Mouse (Mus musculus) lung, embryonic 14.5 days (tissue): Measurements from ENCODE around the gene Cdc42ep2. TPM values are rescaled to one million over a fixed set of nuclear protein-coding genes. Genes with fewer than 3 reads are reported as not detected.

Experiments used
- ATAC-seq: fragments of 200-750 bp; cut with Nextera tagmentation; 2 replicates; pipeline ENCODE4 v1.8.0; 2017; ENCODE audit warnings: mild to moderate bottlenecking, moderate TSS enrichment, moderate library complexity; ENCODE audit not compliant: insufficient read depth
- DNase-seq: peaks from one replicate; pipeline ENCODE4 v3.0.0-alpha.2; 2015
- H3K27ac ChIP-seq: fragments of 300-500 bp; sonication (generic); 2 replicates; pipeline ENCODE4 v1.5.1; 2014; ENCODE audit warnings: low read depth, mild to moderate bottlenecking, moderate library complexity
- H3K27me3 ChIP-seq: fragments of 300-500 bp; sonication (generic); 2 replicates; pipeline ENCODE4 v1.6.1; 2014; ENCODE audit warnings: low read length, control low read depth; ENCODE audit not compliant: insufficient read depth
- H3K36me3 ChIP-seq: fragments of 300-500 bp; sonication (generic); 2 replicates; pipeline ENCODE4 v1.6.1; 2014; ENCODE audit warnings: control low read depth; ENCODE audit not compliant: insufficient read depth
- H3K4me1 ChIP-seq: fragments of 300-500 bp; sonication (generic); 2 replicates; pipeline ENCODE4 v1.6.1; 2014; ENCODE audit warnings: antibody characterized with exemption, control low read depth; ENCODE audit not compliant: insufficient read depth
- H3K4me2 ChIP-seq: fragments of 300-500 bp; sonication (generic); 2 replicates; pipeline ENCODE4 v1.6.1; 2014; ENCODE audit warnings: mild to moderate bottlenecking
- H3K4me3 ChIP-seq: fragments of 300-500 bp; sonication (generic); 2 replicates; pipeline ENCODE4 v1.5.1; 2014; ENCODE audit warnings: low read depth, low read length
- H3K9ac ChIP-seq: fragments of 300-500 bp; sonication (generic); 2 replicates; pipeline ENCODE4 v1.6.1; 2014
- H3K9me3 ChIP-seq: fragments of 300-500 bp; sonication (generic); 2 replicates; pipeline ENCODE4 v1.6.1; 2016; ENCODE audit warnings: low read depth, low read length, control low read depth
- CTCF ChIP-seq: IDR thresholded peaks from 2 replicates; pipeline ENCODE4 v1.5.1; 2016; ENCODE audit warnings: antibody characterized with exemption, low read depth
- WGBS: fragments of 180-500 bp; shearing (Covaris S2); extraction: QIAGEN DNeasy Blood & Tissue Kit; methylation state at CpG from one replicate; pipeline ENCODE4 v1.1.7; 2014; 5-methylcytosine and 5-hydroxymethylcytosine counted together
- polyA plus RNA-seq: library from polyadenylated mRNA; unstranded; fragments of >200 nt; fragmentation: Nextera tagmentation; extraction: Ambion mirVana; gene quantifications from 2 replicates; pipeline ENCODE4 v1.2.1, GENCODE M21; 2014

Gene Cdc42ep2
- polyA plus RNA-seq, 1 experiment from 2014 or later: 9.9 TPM

DNA sequence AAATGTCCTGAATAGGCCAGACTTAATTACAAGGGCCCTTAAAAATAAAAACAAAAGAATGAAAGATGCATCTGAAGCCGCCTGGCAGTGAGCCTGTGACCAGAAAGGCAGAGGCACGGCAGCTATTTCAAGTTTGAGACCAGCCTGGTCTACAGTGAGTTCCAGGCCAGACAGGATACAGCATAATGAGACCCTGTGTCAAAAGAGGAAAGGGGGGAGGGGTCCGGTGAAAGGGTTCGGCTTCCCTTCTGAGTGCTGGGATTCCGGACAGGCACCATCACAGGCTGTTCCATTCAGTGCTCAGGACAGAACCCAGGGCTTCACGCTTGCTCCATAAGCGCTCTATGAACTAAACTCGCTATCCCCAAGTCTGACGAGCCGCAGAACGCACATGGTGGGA, 2.4 kb upstream of the Cdc42ep2 start:
- H3K4me3 ChIP-seq: no peak overlapping the region
- H3K9me3 ChIP-seq: no peaks in the 10 kb centered on the region
- no peaks in the 10 kb centered on the region for H3K27me3 ChIP-seq
- no peak for TF ChIP-seq CTCF
- H3K4me2 ChIP-seq: no peak overlapping the region
- H3K27ac ChIP-seq: no peak overlapping the region
- H3K36me3 ChIP-seq: no peaks in the 10 kb centered on the region
- H3K4me1 ChIP-seq: peaks cover 35% of the 10 kb centered on the region
- WGBS: 77% methylated on average over 11 of the region's 11 CpGs
- H3K9ac ChIP-seq: no peak overlapping the region
- DNase-seq (peak; percentile 36), ATAC-seq (no peak)

DNA sequence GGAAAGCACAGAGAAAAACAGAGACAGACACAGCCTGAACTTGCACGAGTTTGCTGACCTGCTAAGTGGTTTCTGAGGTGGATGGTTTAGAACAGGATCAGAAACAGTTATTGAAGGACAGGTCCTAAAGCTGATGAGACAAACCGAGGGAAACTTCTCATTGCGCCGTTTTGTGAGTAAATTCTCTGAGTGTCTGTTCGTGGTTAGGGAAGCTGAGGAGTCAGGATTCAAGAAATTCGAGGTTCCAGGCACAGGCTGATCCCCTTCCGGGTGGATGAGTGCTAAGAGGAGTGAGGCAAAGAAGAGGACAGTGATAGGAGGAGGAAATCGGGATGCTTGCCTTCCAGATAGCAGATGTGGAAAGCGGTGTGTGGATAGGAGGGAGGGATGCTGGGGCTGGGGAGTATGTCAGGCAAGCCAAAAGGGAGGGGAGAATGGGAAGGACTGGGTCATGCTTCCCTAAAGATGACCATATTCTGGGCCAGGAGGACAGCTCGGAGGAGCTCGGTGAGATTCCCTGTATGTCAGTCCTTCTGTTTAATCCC, 767 bp upstream of the Cdc42ep2 start:
- peak overlapping the region; percentile 93; the same call in 1 of the 2 replicates for H3K27ac ChIP-seq
- no peak for TF ChIP-seq CTCF
- H3K27me3 ChIP-seq: no peaks in the 10 kb centered on the region
- no peaks in the 10 kb centered on the region for H3K36me3 ChIP-seq
- peak overlapping the region; percentile 1; the same call in 1 of the 2 replicates for H3K9ac ChIP-seq
- H3K9me3 ChIP-seq: no peaks in the 10 kb centered on the region
- H3K4me2 ChIP-seq: peak overlapping the region; percentile 96
- DNase-seq (no peak), ATAC-seq (no peak)
- H3K4me3 ChIP-seq: peak overlapping the region; percentile 64
- peaks cover 37% of the 10 kb centered on the region for H3K4me1 ChIP-seq
- 27% methylated on average over 11 of the region's 11 CpGs for WGBS

DNA sequence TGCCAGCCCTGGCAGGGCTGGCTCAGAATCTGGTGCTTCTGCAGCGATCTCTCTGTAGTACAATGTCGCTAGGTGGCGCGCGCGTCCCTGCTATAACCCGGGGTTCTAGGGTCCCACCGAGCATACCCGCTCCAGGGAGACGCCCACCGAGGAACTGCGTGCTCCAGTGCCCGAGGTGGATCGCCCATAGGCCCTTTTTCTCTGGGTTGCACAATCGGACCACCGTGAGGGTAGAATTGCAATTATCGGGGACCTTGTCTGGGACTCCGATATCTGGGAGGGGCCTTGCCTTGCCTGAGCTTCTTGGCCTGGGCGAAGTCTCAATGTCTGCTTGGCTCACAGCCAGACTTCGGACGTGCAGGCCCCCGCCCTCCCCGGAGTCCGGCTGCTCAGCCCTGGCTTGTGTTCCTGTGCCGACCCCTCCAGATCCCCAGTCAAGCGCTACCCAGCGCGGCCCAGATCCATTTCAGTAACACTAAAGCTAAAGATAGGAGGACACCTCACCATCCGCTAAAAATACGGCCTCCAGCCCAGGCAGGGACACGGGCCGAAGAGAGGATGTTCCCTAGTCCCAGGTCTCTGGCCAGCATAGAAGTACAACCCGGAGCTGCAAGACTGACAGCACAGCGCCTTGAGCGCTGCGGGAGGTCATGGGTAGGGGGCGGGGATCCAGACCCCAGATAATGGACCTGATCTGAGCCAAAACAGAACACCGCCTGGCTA, 465 bp downstream of the Cdc42ep2 start:
- under 1% methylated on average over 38 of the region's 38 CpGs for WGBS
- Histone ChIP-seq H3K9ac (peak overlapping the region; percentile 62), H3K4me2 (peak overlapping the region; percentile 96), H3K9me3 (no peaks in the 10 kb centered on the region), H3K27ac (peak overlapping the region; percentile 93), H3K27me3 (no peaks in the 10 kb centered on the region), H3K36me3 (no peaks in the 10 kb centered on the region), H3K4me1 (peaks cover 25% of the 10 kb centered on the region), H3K4me3 (peak overlapping the region; percentile 64)
- ATAC-seq: peak; percentile 82
- peak; percentile 99 for DNase-seq
- TF ChIP-seq CTCF: peak; percentile 87

DNA sequence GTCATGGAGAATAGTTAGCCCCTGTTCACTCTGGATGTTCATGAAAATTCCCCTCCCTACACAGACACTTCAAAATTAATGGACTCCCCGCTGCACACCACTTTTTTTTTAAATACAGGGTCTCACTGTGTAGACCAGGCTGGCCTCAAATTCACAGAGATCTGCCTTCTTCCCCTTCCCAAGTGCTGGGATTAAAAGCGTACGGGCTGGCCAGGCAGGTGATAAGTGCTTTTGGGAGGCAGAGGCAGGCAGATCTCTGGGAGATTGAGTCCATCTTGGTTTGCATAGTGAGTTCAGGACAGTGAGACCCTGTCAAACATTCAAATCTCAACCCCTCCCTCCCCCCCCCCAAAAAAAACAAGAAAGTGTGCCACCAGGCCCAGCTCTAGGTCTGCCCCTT, 1.7 kb downstream of the Cdc42ep2 start:
- DNase-seq: no peak
- ATAC-seq: no peak
- H3K27ac ChIP-seq: no peak overlapping the region
- 89% methylated on average over 3 of the region's 3 CpGs for WGBS
- no peak for TF ChIP-seq CTCF
- H3K9ac ChIP-seq: peak overlapping the region; percentile 26
- H3K4me2 ChIP-seq: peak overlapping the region; percentile 96
- peaks cover 8% of the 10 kb centered on the region for H3K36me3 ChIP-seq
- no peaks in the 10 kb centered on the region for H3K27me3 ChIP-seq
- peaks cover 14% of the 10 kb centered on the region for H3K4me1 ChIP-seq
- peak overlapping the region; percentile 9; the same call in 1 of the 2 replicates for H3K4me3 ChIP-seq
- no peaks in the 10 kb centered on the region for H3K9me3 ChIP-seq

DNA sequence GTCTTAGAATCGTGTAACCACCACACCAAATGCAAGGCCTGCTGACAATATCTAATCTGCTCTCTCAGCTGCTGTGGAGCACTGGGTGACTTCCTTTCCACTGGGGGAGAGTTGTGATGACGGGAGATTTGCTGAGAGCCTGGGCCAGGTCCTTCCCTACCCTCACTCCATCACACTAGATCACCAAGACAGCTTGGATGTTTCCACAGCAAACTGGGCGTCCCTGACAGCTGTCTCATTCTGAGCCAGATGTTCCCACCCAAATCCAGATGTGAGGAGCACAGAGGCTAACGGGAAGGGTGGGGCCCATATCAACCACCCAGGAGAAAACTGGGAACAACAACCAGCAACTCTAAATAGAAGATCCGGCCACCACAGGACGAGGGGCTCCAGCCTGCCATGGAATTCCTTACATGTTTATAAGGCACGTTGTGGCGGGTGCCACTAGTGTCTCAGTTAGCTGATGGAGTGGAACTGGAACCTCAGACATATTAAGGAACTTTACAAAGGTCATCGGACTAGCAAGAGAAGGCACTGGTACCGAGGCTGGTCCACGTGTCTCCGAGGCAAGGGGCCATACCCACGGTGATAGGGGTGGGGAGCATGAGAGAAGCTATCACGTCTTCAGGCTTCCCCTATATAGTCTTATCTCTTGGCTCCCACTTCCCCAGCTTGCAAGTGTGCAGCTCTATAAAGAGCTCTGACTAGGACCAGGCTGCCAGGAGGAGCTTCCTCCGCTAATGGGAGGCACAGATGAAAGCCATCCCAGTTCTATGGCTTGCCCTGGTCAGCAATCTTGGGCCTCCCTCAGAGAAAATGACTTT, 2.3 kb downstream of the Cdc42ep2 start:
- Histone ChIP-seq H3K9me3 (no peaks in the 10 kb centered on the region), H3K4me1 (peaks cover 11% of the 10 kb centered on the region), H3K4me2 (peak overlapping the region; percentile 96), H3K27me3 (no peaks in the 10 kb centered on the region), H3K4me3 (peak overlapping the region; percentile 9), H3K36me3 (peaks cover 14% of the 10 kb centered on the region), H3K9ac (peak overlapping the region; percentile 26), H3K27ac (no peak overlapping the region; the same call in 1 of the 2 replicates)
- WGBS: 53% methylated on average over 15 of the region's 15 CpGs
- TF ChIP-seq CTCF: no peak
- DNase-seq: no peak
- ATAC-seq: no peak

DNA sequence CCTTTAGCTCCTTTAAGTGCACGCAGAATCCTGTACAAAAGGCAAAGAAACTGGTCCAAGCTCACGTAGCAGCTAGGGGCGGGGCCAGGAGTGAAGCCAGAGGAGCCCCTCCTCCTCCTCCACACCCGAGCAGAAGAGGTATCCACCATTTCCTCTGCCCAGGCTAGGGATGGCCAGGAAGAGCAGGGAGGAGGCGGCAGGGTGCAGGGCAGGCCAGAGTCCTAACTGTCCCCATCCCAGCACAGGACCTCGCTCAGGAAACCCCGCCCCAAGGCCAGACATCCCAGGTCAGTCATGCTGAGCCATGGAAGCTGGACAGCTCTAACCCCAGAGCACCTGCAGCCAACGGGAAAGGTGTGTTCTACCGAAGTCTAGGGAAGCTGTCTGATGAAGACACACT, 2.9 kb downstream of the Cdc42ep2 start:
- TF ChIP-seq CTCF: no peak
- ATAC-seq (no peak), DNase-seq (peak; percentile 64)
- WGBS: 13% methylated on average over 9 of the region's 9 CpGs
- no peaks in the 10 kb centered on the region for H3K27me3 ChIP-seq
- H3K9me3 ChIP-seq: no peaks in the 10 kb centered on the region
- peak overlapping the region; percentile 24 for H3K9ac ChIP-seq
- peaks cover 10% of the 10 kb centered on the region; the same call in 1 of the 2 replicates for H3K4me1 ChIP-seq
- H3K4me3 ChIP-seq: peak overlapping the region; percentile 9
- H3K36me3 ChIP-seq: peaks cover 20% of the 10 kb centered on the region
- peak overlapping the region; percentile 96 for H3K4me2 ChIP-seq
- H3K27ac ChIP-seq: peak overlapping the region; percentile 12; the same call in 1 of the 2 replicates
